Mouse (Mus musculus): ENCODE measurements around the gene Sim2.
A peak's percentile ranks its signal among the peaks of the same experiment; 100 is the strongest.

Sim2 gene

DNA sequence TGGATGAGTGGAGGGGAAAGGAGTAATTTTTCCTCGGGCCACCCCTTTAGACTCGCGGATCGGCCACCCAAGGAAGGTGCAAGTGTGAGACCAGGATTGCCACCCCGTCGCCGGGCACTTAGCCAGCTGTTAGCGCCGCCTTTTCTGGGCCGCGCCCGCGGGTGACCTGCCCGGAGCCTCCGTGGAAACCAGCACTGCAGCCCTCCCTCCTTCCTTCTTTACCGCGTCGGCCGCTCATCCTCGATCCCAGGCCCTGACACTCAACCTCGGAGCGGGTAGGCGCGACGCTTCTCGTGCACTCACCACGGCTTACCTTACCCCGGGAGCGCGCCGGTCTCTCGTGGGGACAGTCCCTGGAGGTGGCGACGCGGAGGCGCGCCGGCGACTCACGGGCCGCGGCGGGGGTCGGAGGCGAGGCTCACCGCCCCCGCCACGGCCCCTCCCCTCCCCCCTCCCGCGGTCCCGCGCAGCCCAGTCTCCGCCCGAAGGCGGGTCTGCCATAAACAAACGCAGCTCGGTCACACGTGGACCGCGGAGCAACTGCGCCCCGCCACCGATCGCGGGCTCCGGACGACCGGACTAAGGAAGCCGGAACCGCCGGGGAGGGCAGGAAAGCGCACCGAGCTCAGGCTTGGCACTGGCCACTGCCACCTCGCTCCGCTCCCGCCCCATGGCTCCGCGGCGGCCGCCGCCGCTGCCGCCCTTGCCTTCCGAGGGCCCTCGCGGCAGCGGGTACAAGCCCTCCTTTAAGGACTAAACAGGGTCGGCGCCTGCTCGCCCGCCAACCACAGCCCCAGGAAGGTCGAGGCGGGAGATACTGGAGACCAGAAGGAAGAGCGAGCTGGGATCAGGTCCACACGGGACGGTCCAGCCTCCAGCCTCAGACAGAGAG lies at the start of gene Sim2:
Sim2 (plus strand) TSS at position 221 of the 892 bp plus-strand sequence.
- DNase-seq (ENCODE audit: low spot score): no peak

DNA sequence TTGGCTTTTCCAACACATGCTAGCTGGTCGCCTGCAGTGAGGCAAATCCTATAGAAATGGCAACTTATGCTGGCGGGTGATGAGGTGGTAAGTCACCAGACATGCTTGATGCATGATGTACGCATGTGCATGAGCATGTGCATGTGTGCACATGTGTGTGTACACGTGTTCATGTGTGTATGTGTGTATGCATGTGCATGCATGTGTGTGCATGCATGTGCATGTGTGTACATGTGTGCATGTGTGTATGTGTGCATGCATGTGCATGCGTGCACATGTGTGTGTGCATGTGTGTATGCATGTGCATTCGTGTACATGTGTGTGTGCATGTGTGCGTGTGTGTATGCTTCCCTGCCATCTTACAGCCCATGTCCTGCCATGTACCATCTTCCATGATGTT lies 47.5 kb upstream of the Sim2 start:
- DNase-seq (ENCODE audit: low spot score): no peak

DNA sequence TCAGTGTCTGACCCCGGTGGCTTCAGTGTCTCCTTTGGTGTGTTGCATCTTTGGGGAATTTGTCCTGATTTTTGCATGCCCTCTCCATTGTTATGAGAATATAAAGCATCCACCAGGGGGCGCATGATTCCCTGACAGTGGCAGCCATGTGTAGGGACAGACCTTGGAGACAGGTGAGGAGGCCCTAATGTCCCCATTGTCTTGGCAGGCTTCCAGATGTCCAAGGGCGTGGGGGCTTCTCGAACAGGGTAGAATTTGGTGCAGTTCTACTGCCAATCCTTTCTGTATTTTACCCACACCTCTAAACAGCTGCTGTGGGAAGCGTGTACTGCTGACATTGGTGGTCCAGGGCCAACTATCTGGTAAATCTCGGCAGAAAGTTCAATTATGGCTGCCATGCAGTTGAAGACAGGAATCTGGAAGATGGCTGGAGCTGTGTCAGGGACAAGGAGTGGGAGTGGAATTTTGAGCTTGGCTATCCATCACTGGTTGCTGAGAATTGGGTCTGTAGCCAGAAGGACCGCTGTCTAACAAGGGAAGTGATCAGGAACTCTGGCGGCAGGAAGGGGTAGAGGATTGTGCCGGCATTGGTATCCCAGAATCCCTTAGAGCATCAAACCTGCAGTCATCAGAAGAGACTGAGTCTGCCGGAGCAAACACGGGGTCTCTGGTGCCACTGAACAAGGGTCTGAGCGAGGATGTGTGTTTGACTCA lies 46.3 kb upstream of the Sim2 start:
- no peak for DNase-seq (ENCODE audit: low spot score)

DNA sequence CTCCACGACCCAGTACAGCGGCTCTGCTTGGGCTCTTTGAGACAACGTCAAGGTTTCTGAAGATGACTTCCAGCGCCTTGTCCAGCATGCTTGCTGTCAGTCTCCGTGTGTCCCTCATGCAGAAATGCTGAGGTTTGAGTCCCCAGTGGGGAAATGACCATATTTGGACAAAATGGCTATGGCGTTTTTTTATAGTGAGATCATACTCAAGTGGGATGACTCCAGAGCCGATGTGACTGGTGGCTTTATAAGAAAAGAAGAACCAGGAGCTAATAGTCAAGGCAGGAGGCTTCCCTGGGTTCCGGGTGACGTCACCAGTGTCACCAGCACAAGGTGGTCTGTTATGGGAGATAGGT lies 45.8 kb upstream of the Sim2 start:
- no peak for DNase-seq (ENCODE audit: low spot score)

DNA sequence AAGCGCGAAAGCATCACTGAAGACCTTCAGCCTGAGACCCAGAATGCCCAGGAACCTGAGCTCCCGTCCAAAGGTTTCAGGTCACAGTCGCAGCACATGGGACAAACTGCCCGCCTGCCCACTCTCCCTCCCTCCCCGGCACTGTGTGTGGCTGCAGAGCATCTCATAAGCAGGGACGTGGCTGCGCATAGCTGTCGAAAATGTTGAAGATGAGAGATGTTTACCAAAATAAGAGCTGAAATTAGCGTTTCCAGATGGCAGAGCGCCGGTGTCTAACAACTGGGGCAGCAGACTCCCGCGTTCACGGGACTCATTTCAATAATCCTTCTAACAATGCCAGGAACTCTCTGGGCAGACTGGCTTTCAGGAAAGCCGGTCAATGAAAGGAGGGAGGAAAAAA lies 44.2 kb upstream of the Sim2 start:
- no peak for DNase-seq (ENCODE audit: low spot score)

DNA sequence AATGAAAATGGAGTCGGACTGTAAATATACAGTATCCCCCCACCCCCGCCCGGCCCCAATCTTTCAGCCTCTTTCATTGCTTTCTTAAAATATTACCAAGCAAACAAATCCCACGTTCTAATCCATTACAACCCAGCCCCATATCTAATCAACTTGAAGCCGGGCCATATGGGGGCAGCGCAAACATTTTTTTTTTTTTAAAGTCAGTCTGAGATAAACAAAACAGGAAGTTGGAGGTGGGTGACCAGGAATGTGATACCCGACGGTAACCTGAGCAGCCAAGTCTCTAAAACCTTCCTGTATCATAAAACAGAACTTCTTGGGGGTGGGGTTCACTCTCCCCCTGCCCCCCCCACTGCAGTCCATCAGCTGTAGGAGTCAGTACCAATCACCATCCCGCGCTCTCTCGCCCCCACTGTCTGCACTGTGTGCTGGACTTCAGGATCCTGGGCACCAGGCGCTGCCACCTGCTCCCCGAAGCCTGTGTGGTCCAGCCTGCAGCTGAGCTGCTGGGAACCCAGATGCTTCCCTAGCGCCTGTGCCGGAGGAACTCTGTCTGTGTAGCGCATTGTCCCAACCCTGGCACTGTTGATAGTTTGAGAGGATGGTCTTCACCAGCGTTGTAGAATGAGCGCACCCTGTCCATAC lies 43.5 kb upstream of the Sim2 start:
- DNase-seq (ENCODE audit: low spot score): no peak

DNA sequence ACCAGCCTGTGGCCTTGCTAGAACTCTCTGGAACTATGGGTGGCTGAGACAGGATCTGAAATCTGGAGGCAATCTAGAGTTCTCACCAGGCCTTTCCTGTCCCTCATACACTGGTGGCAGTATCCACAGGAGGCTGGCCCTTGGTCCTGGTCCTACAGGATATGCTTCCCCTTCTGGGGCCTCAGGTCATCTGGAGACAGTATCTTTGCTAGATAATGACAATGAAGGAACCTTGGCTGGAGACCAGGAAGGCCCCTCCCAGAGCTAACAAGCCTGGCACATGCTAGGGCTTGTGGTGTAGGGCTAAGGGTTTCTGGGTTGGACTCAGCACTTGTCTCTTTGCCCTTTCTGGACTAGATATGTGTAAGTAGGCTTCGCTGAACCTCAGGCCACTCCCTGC lies 40.9 kb upstream of the Sim2 start:
- DNase-seq (ENCODE audit: low spot score): no peak

DNA sequence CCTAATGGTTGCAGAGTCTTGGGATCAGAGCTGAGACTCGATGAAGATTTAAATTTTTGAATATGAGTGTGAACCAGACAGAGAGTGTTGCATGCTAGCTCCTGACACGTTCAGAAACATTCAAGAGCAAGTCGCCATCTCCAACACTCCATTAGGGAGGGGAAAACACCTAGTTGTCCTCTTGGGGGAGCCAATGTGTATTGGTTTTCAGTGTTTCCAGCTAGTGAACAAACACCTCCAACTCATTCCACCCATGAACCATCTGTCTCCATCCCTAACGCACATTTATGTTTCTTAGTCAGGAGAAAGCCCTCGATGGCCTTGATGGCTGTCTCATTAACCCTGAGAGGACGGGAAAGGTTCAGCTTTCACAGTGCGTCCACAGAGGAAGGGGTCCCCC lies 39.7 kb upstream of the Sim2 start:
- no peak for DNase-seq (ENCODE audit: low spot score)

DNA sequence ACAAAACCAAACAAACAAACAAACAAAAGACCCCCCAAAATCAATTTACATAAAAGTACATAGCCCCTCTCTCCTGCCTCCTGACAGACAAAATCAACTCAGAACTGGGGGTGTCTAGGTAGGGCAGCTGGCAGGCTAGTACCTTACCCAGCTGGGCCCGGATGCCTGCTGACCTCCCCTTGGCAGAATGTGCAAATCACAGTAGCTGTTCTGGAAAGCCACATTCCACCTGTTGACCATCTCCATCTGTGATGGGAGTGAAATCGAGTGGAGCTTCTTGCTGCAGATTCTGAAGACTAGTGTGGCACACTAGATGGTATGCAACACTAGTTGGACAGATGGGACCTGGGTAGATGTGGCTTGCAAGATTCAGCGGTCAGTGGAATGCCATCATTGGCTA lies 34.4 kb upstream of the Sim2 start:
- DNase-seq (ENCODE audit: low spot score): no peak

DNA sequence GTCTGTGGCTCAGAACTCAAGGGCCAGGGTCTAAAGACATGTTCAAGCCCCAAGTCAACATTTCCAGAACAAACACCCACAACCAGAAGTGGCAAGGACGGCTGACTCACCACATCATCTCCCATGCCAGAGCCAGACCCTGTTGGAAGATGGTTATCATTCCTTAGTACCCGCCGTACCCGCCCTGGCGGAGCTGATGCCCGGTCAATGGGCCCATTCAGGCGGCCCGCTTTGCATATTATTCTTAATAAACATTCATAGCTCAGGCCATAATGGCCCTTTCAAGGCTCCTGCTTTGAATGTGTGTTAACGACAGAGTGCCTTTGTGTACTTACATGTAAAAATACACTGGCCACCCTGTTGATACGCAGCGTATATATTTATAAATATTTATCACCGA lies 29.6 kb upstream of the Sim2 start:
- no peak for DNase-seq (ENCODE audit: low spot score)

DNA sequence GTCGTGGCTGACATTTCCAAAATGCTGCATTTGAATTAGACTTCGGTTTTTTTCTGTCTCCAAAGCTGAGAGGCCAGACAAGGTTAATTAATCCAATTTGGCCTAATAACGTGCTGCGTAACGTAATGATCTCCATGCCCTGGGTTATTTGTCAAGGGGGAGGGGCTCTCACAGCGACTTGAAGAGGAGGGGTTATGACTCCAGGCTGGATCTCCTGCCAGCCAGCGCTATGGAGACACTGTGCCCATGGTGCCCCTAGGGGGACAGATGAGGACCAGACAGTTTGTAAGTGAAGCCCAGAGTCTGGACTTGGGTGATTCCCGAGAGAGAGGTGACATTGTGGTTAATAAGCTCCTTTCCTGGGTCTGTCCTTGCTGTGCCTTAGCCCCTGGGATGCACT lies 29.2 kb upstream of the Sim2 start:
- DNase-seq (ENCODE audit: low spot score): no peak

DNA sequence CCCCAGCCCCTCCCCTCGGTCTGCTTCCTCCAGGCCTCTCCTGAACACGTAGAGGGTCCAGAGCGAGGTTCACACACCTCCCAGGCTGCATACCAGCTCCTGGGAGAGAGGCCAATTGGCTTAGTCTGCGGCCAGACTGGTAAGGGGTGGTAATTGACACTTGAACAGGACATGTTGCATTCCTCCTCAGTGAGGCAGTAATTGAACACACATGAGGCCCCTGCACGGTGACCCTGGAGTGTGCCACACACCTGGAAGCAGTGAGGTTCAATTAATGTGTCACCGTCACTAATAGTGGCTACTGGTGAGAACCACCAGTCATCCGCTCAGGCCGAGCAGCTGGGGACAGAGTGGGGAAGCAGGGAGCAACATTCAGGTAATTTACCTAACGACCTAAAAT lies 24.9 kb upstream of the Sim2 start:
- DNase-seq (ENCODE audit: low spot score): no peak

DNA sequence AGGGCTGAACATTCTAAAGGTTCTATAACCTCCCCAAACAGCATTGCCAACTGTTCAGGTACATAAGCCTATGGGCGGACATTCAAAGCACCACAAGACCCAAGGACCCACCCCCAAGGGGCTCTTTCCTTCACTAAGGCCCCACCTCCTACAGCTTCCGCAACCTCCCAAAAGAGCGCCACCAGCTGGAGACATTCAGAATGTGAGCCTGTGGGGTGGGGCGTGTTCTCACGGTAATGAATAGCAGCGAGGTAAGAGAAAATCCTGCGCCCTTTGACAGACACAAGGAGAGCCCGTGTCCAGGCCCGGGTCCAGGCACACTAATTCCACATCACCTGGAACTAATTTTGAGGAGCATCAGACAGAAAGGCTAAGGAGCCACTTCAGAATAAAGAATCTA lies 20.5 kb upstream of the Sim2 start:
- DNase-seq (ENCODE audit: low spot score): no peak

DNA sequence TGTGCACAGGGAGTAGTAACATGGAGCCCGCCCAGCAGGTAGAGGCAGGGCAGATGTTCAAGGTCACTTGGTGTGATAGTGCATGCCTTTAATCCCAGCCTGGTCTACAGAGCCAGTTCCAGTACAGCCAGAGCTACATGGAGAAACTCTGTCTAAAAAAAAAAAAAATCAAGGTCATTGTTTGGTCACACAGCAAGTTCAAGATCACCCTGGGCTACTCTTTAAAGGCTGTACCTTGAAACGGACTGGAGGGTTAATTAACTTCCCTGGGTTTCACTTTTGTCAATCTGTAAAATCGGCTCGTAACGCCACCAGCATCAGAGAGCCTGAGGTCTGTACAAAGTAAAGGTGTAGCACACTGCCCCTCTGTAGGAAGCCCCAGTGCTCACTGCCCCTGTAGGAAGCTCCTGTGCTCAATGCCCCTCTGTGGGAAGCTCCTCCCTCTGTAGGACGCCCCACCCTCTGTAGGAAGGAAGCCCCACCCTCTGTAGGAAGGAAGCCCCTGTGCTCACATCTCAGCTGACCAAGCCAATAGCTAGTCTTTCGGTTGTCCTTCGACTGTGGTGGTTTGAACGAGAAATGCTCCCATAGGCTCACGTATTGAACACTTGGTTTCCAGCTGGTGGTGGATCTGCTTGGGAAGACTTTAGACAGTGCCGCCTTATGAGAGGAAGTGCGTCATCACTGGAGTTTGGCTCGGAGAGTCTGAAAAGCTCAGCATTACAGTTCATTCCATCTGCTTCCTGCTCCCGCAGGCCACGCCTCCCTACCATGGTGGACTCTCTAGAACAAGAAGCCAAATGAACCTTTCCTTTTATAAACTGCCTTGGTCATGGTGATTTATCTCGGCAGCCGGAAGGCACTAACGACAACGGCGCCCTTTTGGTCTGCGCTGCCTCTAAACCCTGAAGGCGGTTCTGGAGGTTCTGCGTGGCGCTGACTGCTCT lies 18.7 kb upstream of the Sim2 start:
- DNase-seq (ENCODE audit: low spot score): no peak

DNA sequence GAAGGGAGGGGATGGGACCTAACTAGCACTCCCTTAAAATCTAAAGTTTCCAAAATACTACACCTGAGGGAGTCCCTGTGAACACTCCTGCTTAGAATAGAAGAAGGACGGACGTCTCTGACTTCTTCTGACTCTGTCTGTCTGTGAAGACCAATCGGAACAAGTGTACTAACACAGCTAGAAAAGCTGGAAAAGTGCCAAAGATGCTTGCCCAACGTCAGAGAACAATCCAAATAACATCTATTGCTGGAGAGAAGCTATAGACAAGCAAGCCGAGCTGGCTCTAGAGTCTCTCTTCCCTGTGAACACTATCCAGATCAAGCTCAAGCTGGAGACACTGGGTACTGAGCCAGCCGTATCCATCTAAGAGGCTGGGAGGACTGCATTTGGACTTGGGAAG lies 18.0 kb upstream of the Sim2 start:
- no peak for DNase-seq (ENCODE audit: low spot score)

DNA sequence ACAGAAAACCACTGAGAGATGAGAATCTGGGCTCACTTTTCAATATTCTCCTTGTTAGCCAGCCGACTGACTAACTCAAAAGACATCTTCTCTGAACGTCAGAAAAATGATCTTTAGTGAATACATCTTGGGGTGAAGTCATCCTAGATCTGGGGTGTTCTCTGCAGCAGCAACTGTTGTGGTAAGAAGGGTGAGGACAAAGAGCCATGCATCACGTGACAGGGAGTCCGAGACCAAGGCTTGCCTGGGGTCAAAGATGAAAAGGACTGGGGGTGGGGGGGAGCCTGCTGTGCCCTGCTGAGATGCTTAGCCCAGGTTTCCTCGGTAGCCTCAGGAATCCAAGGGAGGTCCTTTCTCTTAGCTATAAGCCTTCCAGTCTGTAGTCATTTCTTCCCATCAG lies 17.5 kb upstream of the Sim2 start:
- DNase-seq (ENCODE audit: low spot score): no peak

DNA sequence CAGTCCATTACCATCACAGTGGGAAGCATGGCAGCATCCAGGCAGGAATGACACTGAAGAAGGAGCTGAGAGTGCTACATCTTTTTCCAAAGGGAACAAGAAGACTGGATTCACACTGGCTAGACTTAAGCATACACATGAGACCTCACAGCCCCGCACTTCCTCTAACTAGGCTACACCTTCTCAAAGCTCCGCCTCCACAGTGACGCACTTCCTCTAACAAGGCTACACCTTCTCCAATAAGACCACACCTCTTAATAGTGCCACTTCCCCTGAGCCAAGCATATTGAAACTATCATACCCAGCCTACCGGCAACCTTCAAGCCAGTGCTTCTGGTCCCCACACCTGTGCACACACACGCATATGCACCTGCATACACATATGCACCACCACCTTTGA lies 15.7 kb upstream of the Sim2 start:
- DNase-seq (ENCODE audit: low spot score): no peak

DNA sequence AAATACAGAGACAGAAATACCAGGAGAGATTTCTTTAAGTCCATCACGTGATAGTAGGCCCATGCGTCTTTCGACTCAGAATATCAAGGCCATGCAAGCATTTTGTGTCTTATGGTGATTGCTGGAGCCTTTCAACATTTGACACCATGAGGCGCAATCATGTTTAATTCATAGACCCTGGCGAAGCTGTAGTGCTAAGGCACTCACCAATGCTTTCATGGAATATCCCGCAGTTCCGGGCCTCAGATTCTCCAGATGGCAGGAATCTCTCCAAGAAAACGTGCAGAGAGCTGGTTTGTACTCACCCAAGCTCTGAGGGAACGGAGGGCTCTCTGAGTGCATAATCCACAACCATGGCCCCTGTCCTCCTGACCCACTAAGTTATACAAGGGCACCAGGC lies 13.8 kb upstream of the Sim2 start:
- no peak for DNase-seq (ENCODE audit: low spot score)

DNA sequence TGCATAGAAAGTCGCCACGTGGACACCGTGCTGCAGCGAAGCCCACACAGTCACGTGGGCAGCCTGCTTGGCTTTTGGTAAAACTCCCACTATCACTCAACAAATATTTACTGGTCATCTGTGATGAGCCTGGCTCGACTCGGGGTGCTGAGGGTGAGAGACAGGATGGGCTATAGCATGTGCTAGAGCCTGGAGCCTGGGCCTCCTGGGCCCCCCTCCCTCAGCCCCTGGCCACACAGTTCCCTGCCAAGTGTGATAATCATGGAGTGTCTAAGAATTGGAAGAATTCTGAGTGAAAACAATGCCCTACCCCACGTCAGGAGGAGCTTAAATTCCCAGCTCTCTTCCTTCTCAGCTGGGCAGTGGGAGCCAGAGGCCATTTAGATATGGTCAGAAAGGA lies 13.3 kb upstream of the Sim2 start:
- DNase-seq (ENCODE audit: low spot score): no peak

DNA sequence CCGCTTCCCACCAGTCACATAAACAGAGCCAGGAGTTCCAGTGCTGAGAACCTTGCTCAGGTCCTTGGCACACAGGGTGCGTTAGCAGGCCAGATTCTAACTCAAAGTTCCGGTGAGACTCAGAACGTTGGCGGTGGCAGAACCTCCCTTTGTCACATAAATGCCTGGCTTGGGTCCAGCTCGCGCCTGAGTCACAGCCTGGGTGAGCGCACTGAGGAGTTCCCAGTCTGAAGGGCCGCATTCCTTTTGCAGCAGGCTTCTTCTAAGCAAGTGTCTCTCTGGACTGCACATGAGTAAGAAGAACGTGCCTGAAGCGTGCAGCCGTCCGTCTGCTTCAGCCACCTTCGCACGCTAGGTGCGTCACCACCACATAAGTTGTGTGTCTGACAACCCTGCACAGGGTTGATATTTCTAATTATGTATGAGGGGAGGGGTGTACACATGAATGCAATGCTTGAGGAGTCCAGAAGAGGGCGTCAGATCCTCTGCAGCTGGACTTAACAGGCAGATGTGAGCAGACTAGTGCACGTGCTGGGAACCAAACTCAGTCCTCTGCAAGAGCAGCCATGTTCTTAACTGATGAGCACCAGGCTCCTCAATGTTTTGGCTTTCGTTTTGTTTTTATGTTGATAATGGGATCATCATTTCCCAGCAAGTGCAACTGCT lies 9.2 kb upstream of the Sim2 start:
- peak; percentile 41 for DNase-seq (ENCODE audit: low spot score)

DNA sequence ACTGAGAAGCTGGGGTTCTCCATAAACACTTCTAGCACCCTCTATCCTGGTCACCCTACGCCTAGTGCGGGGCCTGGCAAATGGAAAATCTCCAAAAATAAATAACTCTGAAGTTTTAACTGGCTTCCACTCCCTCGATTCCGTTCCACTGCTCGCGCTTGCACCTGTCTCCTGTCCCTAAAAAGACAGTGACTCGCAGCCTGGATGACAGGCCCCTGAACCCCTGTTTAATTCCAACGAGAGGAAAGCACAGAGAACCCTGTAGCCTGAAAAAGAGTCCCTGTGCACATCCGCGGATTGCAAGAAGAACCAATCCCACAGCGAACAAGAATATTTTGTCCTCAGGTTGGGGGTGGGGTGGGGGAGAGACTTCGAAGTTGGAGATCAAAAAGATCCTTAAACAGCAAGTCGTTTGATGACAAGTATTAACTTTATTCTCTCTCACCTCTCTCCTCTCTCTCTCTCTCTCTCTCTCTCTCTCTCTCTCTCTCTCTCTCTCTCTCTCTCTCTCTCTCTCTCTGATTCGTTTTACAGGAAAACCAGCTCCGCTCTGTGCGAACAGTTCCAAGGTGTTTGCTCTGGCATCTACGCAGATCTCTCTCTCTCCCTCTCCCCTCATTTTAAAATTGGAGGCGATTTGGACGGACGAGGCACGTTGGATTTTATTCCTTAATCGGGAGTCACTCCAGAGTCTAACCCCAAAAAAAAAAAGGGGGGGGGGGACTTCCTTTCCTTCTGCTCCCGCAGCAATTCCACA lies 6.2 kb upstream of the Sim2 start:
- no peak for DNase-seq (ENCODE audit: low spot score)

All from urinary bladder, postnatal 10 days (tissue).